Mouse (Mus musculus) embryonic facial prominence, embryonic 13.5 days (tissue): ENCODE measurements at regions not wholly inside any gene's neighbourhood (a gene's known extent, or its start where the extent isn't known, plus 50 kb on each side); places are given as distances from the start of the nearest gene placed in this dataset.

Experiments
- ATAC-seq: fragments of 200-750 bp; cut with Nextera tagmentation; 2 replicates; pipeline ENCODE4 v1.8.0; 2017; ENCODE audit warnings: low read depth; ENCODE audit not compliant: insufficient number of reproducible peaks, insufficient read depth, low FRiP score, low TSS enrichment
- H3K27ac ChIP-seq: fragments of 300-500 bp; sonication (generic); 2 replicates; pipeline ENCODE4 v1.5.1; 2015; ENCODE audit warnings: moderate library complexity, mild to moderate bottlenecking, inconsistent platforms
- H3K27me3 ChIP-seq: fragments of 300-500 bp; sonication (generic); 2 replicates; pipeline ENCODE4 v1.6.1; 2015; ENCODE audit warnings: mild to moderate bottlenecking, inconsistent platforms
- H3K36me3 ChIP-seq: fragments of 300-500 bp; sonication (generic); 2 replicates; pipeline ENCODE4 v1.6.1; 2015; ENCODE audit warnings: mild to moderate bottlenecking, inconsistent platforms
- H3K4me1 ChIP-seq: fragments of 300-500 bp; sonication (generic); 2 replicates; pipeline ENCODE4 v1.6.1; 2015; ENCODE audit warnings: inconsistent platforms
- H3K4me2 ChIP-seq: fragments of 300-500 bp; sonication (generic); 2 replicates; pipeline ENCODE4 v1.6.1; 2015; ENCODE audit warnings: moderate library complexity, mild to moderate bottlenecking, inconsistent platforms
- H3K4me3 ChIP-seq: fragments of 300-500 bp; sonication (generic); 2 replicates; pipeline ENCODE4 v1.5.1; 2015; ENCODE audit warnings: mild to moderate bottlenecking, inconsistent platforms
- H3K9ac ChIP-seq: fragments of 300-500 bp; sonication (generic); 2 replicates; pipeline ENCODE4 v1.6.1; 2015; ENCODE audit warnings: mild to moderate bottlenecking, inconsistent platforms
- H3K9me3 ChIP-seq: fragments of 300-500 bp; sonication (generic); 2 replicates; pipeline ENCODE4 v1.6.1; 2016; ENCODE audit warnings: inconsistent platforms
- WGBS: fragments of 180-500 bp; shearing (Covaris S2); methylation state at CpG from one replicate; pipeline ENCODE4 v1.1.7; 2015; ENCODE audit warnings: mixed read lengths; 5-methylcytosine and 5-hydroxymethylcytosine counted together

DNA sequence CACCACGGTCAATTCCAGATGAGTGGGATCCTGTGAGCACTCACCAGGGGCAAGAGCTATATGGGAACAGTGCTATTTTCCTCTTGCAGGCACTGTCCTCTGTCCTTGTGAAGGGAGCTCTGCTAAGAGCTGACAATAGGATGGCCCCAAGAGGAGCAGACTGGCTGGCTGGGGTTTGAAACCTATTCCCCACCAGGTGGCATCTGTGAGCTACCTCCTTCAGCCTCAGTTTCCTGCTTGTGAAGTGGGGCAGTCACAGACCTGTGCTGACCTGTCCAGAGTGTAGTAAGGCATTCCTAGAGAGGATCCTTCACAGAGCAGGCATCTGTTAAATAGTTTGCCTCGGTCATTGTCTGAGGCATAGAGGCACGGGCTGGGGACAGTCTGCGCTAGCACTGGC, 71.8 kb upstream of the Lrpap1 start:
- H3K9me3 ChIP-seq: no peaks in the 10 kb centered on the region
- H3K4me1 ChIP-seq: no peaks in the 10 kb centered on the region
- ATAC-seq: no peak
- H3K36me3 ChIP-seq: no peaks in the 10 kb centered on the region
- no peak overlapping the region for H3K9ac ChIP-seq
- H3K4me2 ChIP-seq: no peak overlapping the region
- 64% methylated on average over 4 of the region's 4 CpGs for WGBS
- no peak overlapping the region for H3K4me3 ChIP-seq
- H3K27me3 ChIP-seq: no peaks in the 10 kb centered on the region; the same call in 1 of the 2 replicates
- no peak overlapping the region for H3K27ac ChIP-seq

DNA sequence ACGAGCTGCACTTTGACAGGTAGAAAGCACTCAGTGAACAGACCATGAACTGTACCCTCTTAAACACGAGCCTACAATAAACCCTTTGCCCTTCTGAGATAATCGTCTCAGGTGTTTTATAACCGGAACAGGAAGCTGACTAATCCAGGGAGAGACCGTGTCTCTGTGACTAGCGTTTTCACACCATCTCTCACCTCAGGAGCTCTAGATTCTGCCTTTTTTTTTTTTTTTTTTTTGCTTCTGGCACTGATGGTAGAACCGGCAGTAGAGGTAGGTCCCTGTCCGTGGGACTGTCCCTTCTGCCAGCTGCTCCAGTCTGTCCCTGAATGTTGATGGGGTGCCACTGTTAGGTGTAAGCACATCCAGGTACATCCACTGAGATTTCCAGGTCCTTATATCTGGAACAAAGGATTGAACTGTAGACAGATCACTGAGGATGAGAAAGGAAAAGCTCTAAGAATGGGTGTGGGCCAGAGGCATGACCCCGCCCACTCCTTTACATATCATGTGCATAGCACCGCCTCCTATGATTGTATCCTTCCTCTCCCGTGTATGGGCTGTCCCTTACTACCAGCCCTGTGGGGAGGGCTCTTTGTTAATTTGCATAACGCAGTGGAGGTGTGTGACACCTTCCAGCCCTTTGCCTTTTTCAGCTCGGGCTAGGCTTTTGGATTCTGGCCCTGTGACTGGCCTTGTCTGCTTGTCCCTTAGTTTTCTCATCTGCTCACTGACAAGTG, 70.7 kb upstream of the Lrpap1 start:
- no peak overlapping the region for H3K4me3 ChIP-seq
- ATAC-seq: no peak
- no peaks in the 10 kb centered on the region for H3K4me1 ChIP-seq
- no peak overlapping the region for H3K4me2 ChIP-seq
- no peaks in the 10 kb centered on the region for H3K36me3 ChIP-seq
- no peaks in the 10 kb centered on the region for H3K9me3 ChIP-seq
- H3K27me3 ChIP-seq: no peaks in the 10 kb centered on the region; the same call in 1 of the 2 replicates
- H3K9ac ChIP-seq: no peak overlapping the region
- H3K27ac ChIP-seq: no peak overlapping the region
- 45% methylated on average over 13 of the region's 13 CpGs for WGBS

DNA sequence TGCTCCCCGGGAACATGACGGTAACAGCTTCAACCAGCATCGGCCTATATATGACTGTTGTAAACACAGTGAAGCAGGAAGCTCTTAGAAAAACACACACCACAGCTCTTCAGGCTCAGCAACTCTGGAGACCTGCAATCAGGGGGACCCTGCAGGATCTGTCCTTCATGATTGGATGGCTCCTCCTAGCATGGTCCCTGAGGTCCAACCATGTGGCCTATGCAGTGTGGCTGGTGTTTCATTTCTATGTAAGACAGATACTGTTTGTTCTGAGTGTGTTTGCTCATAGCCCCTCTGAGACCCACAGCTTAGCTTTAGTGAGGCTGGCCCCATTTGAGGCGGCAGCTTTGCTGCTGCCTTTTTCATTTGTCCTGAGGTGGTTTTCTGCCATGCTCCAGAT, 68.8 kb upstream of the Lrpap1 start:
- ATAC-seq: no peak
- H3K27ac ChIP-seq: 0 out of 2 replicates have a peak overlapping the region, but pooled peaks have one; percentile 17
- H3K9me3 ChIP-seq: no peaks in the 10 kb centered on the region

DNA sequence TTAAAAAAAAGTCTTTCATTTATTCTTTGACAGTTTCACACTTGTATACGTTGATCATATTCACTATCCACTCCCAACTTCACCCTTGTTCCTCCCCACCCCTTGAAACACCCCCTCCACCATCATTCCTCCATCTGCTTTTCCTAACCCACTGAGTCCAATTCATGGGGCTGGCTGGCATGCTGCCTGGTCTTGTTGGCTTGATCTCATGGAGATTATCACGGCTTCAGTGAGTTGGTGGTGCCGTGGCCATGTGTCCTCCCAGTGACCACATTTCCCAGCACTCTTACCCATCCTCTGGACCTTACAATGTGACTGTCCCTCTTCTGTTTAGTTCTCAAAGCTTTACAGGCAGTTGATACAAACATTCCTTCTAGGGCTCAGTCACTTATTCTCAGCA, 65.8 kb upstream of the Lrpap1 start:
- no peak for ATAC-seq
- 69% methylated on average over 3 of the region's 3 CpGs for WGBS
- no peak overlapping the region for H3K27ac ChIP-seq
- no peaks in the 10 kb centered on the region; the same call in 1 of the 2 replicates for H3K27me3 ChIP-seq
- no peaks in the 10 kb centered on the region for H3K4me1 ChIP-seq
- H3K4me3 ChIP-seq: no peak overlapping the region
- no peaks in the 10 kb centered on the region for H3K9me3 ChIP-seq
- H3K4me2 ChIP-seq: no peak overlapping the region
- no peak overlapping the region for H3K9ac ChIP-seq
- H3K36me3 ChIP-seq: no peaks in the 10 kb centered on the region

More for the DNA sequence above, 68.8 kb upstream of the Lrpap1 start:
- H3K4me2 ChIP-seq: no peak overlapping the region
- H3K9ac ChIP-seq: no peak overlapping the region
- WGBS: 63% methylated on average over 4 of the region's 4 CpGs
- no peaks in the 10 kb centered on the region for H3K36me3 ChIP-seq
- H3K4me1 ChIP-seq: no peaks in the 10 kb centered on the region
- no peaks in the 10 kb centered on the region; the same call in 1 of the 2 replicates for H3K27me3 ChIP-seq
- H3K4me3 ChIP-seq: no peak overlapping the region

DNA sequence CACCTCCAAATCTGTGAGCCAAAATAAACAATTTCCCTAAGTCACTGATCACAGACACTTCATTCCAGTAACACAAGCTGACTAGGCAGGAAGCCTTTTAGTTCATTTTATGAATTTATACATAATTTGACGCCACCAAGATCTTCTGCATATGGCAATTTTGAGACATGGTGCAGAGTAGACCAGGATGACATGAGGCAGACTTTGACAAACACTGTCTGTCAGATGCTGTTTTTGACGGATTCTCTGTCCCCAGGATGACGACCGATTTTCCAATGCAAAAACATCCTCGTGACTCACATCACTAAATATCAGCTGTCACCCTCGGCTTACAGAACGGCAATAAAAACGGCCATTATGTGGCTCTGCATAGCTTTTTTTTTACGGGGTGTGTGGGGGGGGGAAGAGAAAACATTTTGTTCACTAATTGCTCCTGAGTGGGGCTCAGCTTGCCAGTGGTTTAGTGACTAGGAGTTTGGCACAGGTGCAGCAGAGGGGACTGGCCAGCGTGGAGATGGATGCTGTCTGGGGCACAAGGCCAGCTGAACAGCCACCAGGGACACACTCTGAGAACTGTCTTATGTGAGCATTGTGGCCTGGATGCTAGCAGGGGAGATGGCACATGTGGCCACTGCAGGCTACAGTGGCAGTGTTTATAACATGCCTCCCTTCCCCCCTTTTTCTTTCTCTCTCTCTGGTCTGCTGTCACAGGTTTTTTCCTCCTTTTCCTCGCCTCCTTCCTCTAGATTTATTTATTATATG, 65.0 kb upstream of the Lrpap1 start:
- Histone ChIP-seq H3K27me3 (no peaks in the 10 kb centered on the region), H3K9me3 (no peaks in the 10 kb centered on the region), H3K4me3 (no peak overlapping the region), H3K27ac (no peak overlapping the region), H3K4me1 (no peaks in the 10 kb centered on the region), H3K9ac (no peak overlapping the region), H3K36me3 (no peaks in the 10 kb centered on the region), H3K4me2 (no peak overlapping the region)
- 82% methylated on average over 11 of the region's 11 CpGs for WGBS
- ATAC-seq: no peak

DNA sequence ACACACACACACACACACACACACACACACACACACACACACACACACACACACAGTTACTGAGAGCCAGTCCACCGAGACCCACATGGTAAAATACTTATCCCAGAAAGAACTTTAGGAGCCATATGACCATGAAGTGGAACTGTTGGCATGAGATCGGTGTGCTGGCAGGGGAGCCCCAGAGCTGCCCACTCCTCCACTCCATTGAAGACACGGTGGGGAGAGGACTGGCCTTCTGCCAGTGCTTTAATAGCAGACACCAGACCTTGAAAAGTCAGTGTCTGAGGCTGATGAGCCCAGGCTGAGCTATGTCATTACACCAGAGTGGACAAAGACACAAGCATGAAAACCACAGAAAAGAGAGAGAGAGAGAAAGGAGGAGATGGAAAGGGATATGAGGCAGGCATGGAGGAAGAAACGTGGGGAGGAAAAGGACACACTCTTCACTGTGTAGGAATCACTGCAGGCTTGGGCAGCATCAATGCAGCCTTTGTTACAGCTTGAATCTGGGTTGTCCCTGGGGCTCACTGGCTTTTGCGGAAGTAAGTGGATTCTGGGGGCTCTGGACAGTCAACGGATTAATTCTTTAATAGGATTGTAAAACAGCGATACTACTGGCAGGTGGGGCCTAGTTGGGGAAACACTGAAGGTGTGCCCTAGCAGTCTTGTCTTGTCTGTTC, 64.2 kb upstream of the Lrpap1 start:
- Histone ChIP-seq H3K36me3 (no peaks in the 10 kb centered on the region), H3K9ac (no peak overlapping the region), H3K4me3 (no peak overlapping the region), H3K27ac (no peak overlapping the region), H3K4me1 (no peaks in the 10 kb centered on the region), H3K9me3 (no peaks in the 10 kb centered on the region), H3K4me2 (no peak overlapping the region), H3K27me3 (no peaks in the 10 kb centered on the region)
- ATAC-seq: no peak
- 66% methylated on average over 7 of the region's 7 CpGs for WGBS

DNA sequence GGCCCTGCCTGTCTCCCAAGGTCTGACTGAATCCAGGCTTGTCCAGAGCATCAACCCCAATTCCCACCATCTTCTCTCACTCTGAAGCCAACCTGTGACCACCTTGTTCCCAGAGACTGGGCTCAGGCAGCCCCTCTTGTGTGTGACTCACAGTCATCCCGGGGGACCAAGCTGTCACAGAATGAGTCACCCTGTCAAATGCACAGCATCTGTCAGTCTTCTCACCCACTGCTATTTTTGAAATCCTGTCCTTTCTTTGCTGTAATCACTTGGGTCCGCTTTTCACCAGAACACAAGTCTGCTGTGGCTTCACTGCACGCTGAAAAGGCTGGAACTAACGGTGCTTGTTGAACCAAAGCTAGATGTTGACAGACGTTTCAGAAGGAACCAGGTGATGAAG, 63.3 kb upstream of the Lrpap1 start:
- no peak overlapping the region for H3K27ac ChIP-seq
- ATAC-seq: no peak
- no peaks in the 10 kb centered on the region for H3K36me3 ChIP-seq
- no peaks in the 10 kb centered on the region for H3K4me1 ChIP-seq
- H3K9ac ChIP-seq: no peak overlapping the region
- H3K4me3 ChIP-seq: no peak overlapping the region
- H3K9me3 ChIP-seq: no peaks in the 10 kb centered on the region
- H3K4me2 ChIP-seq: no peak overlapping the region
- WGBS: 71% methylated on average over 5 of the region's 5 CpGs
- H3K27me3 ChIP-seq: no peaks in the 10 kb centered on the region

DNA sequence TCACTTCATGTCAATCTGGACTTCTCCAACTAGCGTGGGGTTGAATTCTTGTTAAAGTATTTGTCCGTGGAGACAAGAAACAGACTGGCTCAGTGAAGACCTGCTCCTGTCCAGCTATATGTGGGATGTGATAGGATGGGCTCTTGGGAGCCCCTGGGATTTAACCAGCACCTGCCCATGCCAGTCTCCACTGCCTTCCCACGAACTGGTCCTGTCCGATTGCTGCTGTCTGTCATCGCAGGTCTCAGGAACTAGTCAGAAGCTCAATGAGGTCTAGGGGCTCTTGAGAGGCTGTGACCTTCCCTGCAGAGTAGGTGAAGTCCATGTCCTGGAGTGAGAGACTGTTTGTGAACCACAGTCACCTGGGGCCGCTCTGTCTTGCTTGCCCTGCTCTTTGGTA, 62.8 kb upstream of the Lrpap1 start:
- WGBS: 91% methylated on average over 6 of the region's 6 CpGs
- ATAC-seq: no peak
- H3K4me1 ChIP-seq: no peaks in the 10 kb centered on the region
- H3K36me3 ChIP-seq: no peaks in the 10 kb centered on the region
- H3K27me3 ChIP-seq: no peaks in the 10 kb centered on the region
- H3K4me2 ChIP-seq: no peak overlapping the region
- no peak overlapping the region for H3K9ac ChIP-seq
- no peak overlapping the region for H3K4me3 ChIP-seq
- no peak overlapping the region for H3K27ac ChIP-seq
- H3K9me3 ChIP-seq: no peaks in the 10 kb centered on the region

DNA sequence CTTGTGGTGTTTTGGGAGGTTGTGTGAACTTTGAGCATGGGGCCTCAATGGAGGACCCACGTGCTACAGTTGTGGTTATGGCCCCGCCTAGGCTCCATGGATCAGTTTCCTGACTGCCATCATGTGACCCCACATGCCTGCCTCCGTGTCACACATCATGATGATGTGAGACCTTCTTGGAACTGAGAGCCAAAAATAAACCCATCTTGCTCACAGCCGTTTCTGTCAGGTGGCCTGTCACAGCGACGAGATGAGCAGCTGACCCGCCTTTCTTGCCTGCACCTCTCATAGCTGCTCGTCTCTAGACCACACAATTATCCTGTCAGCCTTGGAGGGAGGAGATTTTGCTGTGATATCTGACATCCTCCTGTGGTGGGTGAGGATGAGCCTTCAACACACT, 60.4 kb upstream of the Lrpap1 start:
- Histone ChIP-seq H3K27me3 (no peaks in the 10 kb centered on the region), H3K4me3 (no peak overlapping the region), H3K4me2 (no peak overlapping the region), H3K27ac (no peak overlapping the region), H3K9ac (no peak overlapping the region), H3K9me3 (no peaks in the 10 kb centered on the region), H3K36me3 (no peaks in the 10 kb centered on the region), H3K4me1 (no peaks in the 10 kb centered on the region)
- no peak for ATAC-seq
- 70% methylated on average over 8 of the region's 8 CpGs for WGBS

DNA sequence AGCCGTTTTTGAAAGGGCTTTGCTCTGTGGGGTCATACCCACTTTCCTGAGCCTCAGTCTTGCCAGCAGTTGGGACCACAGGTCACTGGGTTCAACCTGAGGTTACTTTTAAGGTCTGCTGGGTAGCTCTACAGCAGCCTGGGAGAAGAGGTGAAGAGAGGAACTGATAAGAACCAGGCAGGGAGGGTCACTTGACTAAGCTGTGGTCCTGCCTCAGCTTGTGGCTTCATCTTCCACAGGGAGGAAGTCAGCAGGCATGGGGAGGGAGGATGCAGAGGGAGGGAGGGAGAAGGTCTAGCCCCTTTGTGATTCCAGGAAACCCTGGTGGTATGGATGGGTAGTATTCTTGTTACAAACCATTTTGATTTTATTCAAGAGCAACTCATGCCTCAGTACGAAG, 59.9 kb upstream of the Lrpap1 start:
- H3K36me3 ChIP-seq: no peaks in the 10 kb centered on the region
- H3K4me2 ChIP-seq: no peak overlapping the region
- no peak overlapping the region for H3K9ac ChIP-seq
- no peaks in the 10 kb centered on the region for H3K9me3 ChIP-seq
- H3K27me3 ChIP-seq: no peaks in the 10 kb centered on the region
- 0 out of 2 replicates have a peak, but pooled peaks cover under 1% of the 10 kb centered on the region for H3K4me1 ChIP-seq
- H3K27ac ChIP-seq: no peak overlapping the region
- H3K4me3 ChIP-seq: no peak overlapping the region
- no peak for ATAC-seq
- WGBS: 61% methylated on average over 2 of the region's 2 CpGs

DNA sequence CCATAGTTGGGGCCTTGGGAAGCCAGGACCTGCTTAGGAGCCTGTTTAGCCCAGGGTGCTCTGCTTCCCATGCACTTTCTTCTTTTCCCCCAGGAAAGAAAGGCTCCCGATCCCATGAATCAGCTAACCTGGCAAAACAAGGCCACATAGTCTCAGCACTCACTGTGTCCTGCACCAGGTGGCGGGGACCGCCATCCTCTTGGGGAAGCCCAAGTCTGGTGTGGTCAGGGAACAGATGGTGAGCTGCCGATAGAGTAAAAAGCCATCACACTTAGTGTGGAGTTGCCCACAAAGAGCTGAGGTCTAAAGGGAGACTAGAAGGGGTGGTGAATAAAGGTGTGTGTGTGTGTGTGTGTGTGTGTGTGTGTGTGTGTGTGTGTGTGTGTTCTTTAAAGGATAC, 57.0 kb upstream of the Lrpap1 start:
- H3K36me3 ChIP-seq: no peaks in the 10 kb centered on the region
- H3K4me1 ChIP-seq: peaks cover 28% of the 10 kb centered on the region
- WGBS: 90% methylated on average over 4 of the region's 4 CpGs
- H3K9me3 ChIP-seq: no peaks in the 10 kb centered on the region
- no peak overlapping the region for H3K27ac ChIP-seq
- no peak overlapping the region for H3K4me2 ChIP-seq
- H3K4me3 ChIP-seq: no peak overlapping the region
- no peaks in the 10 kb centered on the region; the same call in 1 of the 2 replicates for H3K27me3 ChIP-seq
- no peak for ATAC-seq
- H3K9ac ChIP-seq: no peak overlapping the region
